In genomic region chr4:63228943-63229342, GRCm38 (mm10) we compare ENCODE assay signal across 9 mouse cellular contexts. TPM values are rescaled to one million over a fixed set of nuclear protein-coding genes. Genes with fewer than 3 reads are reported as not detected.
DNase-seq lines count a peak whose midpoint lies in the region; ATAC-seq and TF ChIP-seq lines count a peak whose summit lies in the region.
"Had no signal": no experiment of that assay in that cellular context is flagged by ENCODE, and none has a peak within 500 bp of the region (broad histone marks: within the 10 kb centered on the region; RNA-seq: fewer than 3 reads in every experiment).

No protein-coding gene starts in this region.

- no peak overlapping the region for H3K9ac ChIP-seq in intestine, embryonic 14.5 days (ENCODE audit: low read length)
- H3K9ac ChIP-seq in intestine, postnatal 0 days (ENCODE audit: low read depth, low read length), result no peak overlapping the region
- peak overlapping the region; percentile 32; the same call in 1 of the 2 replicates for H3K9ac ChIP-seq in embryonic facial prominence, embryonic 12.5 days
- H3K9ac ChIP-seq in hindbrain, embryonic 14.5 days, result no peak overlapping the region
- no peak overlapping the region for H3K9ac ChIP-seq in limb, embryonic 11.5 days (ENCODE audit: low read length)

- peaks cover 32% of the 10 kb centered on the region for H3K4me1 ChIP-seq in intestine, embryonic 14.5 days (replicated peaks; ENCODE audit: control insufficient read depth, insufficient read depth, low read length)
- H3K4me1 ChIP-seq in intestine, postnatal 0 days (replicated peaks; ENCODE audit: control insufficient read depth, insufficient read depth, low read length), result peaks cover 13% of the 10 kb centered on the region
- H3K4me1 ChIP-seq in embryonic facial prominence, embryonic 12.5 days, result peaks cover 45% of the 10 kb centered on the region
- H3K4me1 ChIP-seq in hindbrain, embryonic 14.5 days (replicated peaks; ENCODE audit: control insufficient read depth, insufficient read depth, low read length), result peaks cover 21% of the 10 kb centered on the region
- H3K4me1 ChIP-seq in limb, embryonic 11.5 days (ENCODE audit: control insufficient read depth, insufficient read depth, low read length), result peaks cover 12% of the 10 kb centered on the region; the same call in 1 of the 2 replicates

- TF ChIP-seq CTCF in intestine, postnatal 0 days (IDR thresholded peaks at IDR 0.05; ENCODE audit: low read depth), result no peak

- H3K9me3 ChIP-seq in intestine, embryonic 14.5 days (ENCODE audit: control insufficient read depth, low read length), result no peaks in the 10 kb centered on the region
- no peaks in the 10 kb centered on the region for H3K9me3 ChIP-seq in intestine, postnatal 0 days (ENCODE audit: control insufficient read depth)
- H3K9me3 ChIP-seq in embryonic facial prominence, embryonic 12.5 days, result no peaks in the 10 kb centered on the region
- no peaks in the 10 kb centered on the region for H3K9me3 ChIP-seq in hindbrain, embryonic 14.5 days (ENCODE audit: control insufficient read depth, low read length)
- no peaks in the 10 kb centered on the region for H3K9me3 ChIP-seq in limb, embryonic 11.5 days (ENCODE audit: control insufficient read depth, low read length)

- no peak overlapping the region for H3K4me3 ChIP-seq in intestine, embryonic 14.5 days (ENCODE audit: low read depth, low read length)
- no peak overlapping the region for H3K4me3 ChIP-seq in intestine, postnatal 0 days (ENCODE audit: low read depth, low read length)
- no peak overlapping the region for H3K4me3 ChIP-seq in embryonic facial prominence, embryonic 12.5 days
- H3K4me3 ChIP-seq in hindbrain, embryonic 14.5 days (replicated peaks; ENCODE audit: low read length), result no peak overlapping the region
- no peak overlapping the region for H3K4me3 ChIP-seq in limb, embryonic 11.5 days (ENCODE audit: low read depth, low read length)

- WGBS in intestine, embryonic 14.5 days, result 28% methylated on average over 5 of the region's 5 CpGs
- 63% methylated on average over 5 of the region's 5 CpGs for WGBS in intestine, postnatal 0 days
- WGBS in embryonic facial prominence, embryonic 12.5 days, result 41% methylated on average over 5 of the region's 5 CpGs
- 53% methylated on average over 5 of the region's 5 CpGs for WGBS in hindbrain, embryonic 14.5 days
- WGBS in limb, embryonic 11.5 days, result 60% methylated on average over 5 of the region's 5 CpGs

- H3K27me3 ChIP-seq in intestine, embryonic 14.5 days (replicated peaks; ENCODE audit: control insufficient read depth, insufficient read depth, low read length), result no peaks in the 10 kb centered on the region
- no peaks in the 10 kb centered on the region for H3K27me3 ChIP-seq in intestine, postnatal 0 days (replicated peaks; ENCODE audit: control insufficient read depth, insufficient read depth, low read length)
- H3K27me3 ChIP-seq in embryonic facial prominence, embryonic 12.5 days, result no peaks in the 10 kb centered on the region
- no peaks in the 10 kb centered on the region for H3K27me3 ChIP-seq in hindbrain, embryonic 14.5 days (ENCODE audit: control insufficient read depth, insufficient read depth, low read length)
- no peaks in the 10 kb centered on the region for H3K27me3 ChIP-seq in limb, embryonic 11.5 days (ENCODE audit: control insufficient read depth, insufficient read depth, low read length)

- H3K36me3 ChIP-seq in intestine, embryonic 14.5 days (ENCODE audit: control insufficient read depth, insufficient read depth, low read length), result peaks cover 32% of the 10 kb centered on the region
- peaks cover 6% of the 10 kb centered on the region; the same call in 1 of the 2 replicates for H3K36me3 ChIP-seq in intestine, postnatal 0 days (ENCODE audit: control insufficient read depth, insufficient read depth)
- H3K36me3 ChIP-seq in embryonic facial prominence, embryonic 12.5 days, result peaks cover 35% of the 10 kb centered on the region
- H3K36me3 ChIP-seq in hindbrain, embryonic 14.5 days (replicated peaks; ENCODE audit: control insufficient read depth, insufficient read depth), result no peaks in the 10 kb centered on the region
- H3K36me3 ChIP-seq in limb, embryonic 11.5 days (ENCODE audit: control insufficient read depth, insufficient read depth, low read length), result peaks cover 2% of the 10 kb centered on the region; the same call in 1 of the 2 replicates

- peak overlapping the region; percentile 73 for H3K27ac ChIP-seq in intestine, embryonic 14.5 days (ENCODE audit: low read depth)
- no peak overlapping the region for H3K27ac ChIP-seq in intestine, postnatal 0 days (ENCODE audit: low read depth, low read length)
- H3K27ac ChIP-seq in embryonic facial prominence, embryonic 12.5 days, result peak overlapping the region; percentile 51; the same call in 1 of the 2 replicates
- H3K27ac ChIP-seq in hindbrain, embryonic 14.5 days, result no peak overlapping the region
- peak overlapping the region; percentile 43; the same call in 1 of the 2 replicates for H3K27ac ChIP-seq in limb, embryonic 11.5 days (replicated peaks; ENCODE audit: low read depth, low read length)
- H3K27ac ChIP-seq: macrophage had no signal

- no peak for DNase-seq in intestine, embryonic 14.5 days (ENCODE audit: low spot score)
- no peak for DNase-seq in hindbrain, embryonic 14.5 days (ENCODE audit: low spot score)
- DNase-seq in limb, embryonic 11.5 days (ENCODE audit: low spot score), result peak; percentile 61
- DNase-seq in right cerebral cortex, postnatal 14 days, result peak; percentile 60
- DNase-seq in lung, postnatal 36 days, result no peak

- no peak overlapping the region for H3K4me2 ChIP-seq in intestine, embryonic 14.5 days (ENCODE audit: low read length)
- H3K4me2 ChIP-seq in intestine, postnatal 0 days (replicated peaks; ENCODE audit: low read depth), result no peak overlapping the region
- no peak overlapping the region for H3K4me2 ChIP-seq in embryonic facial prominence, embryonic 12.5 days (replicated peaks)
- no peak overlapping the region for H3K4me2 ChIP-seq in hindbrain, embryonic 14.5 days (replicated peaks)
- H3K4me2 ChIP-seq in limb, embryonic 11.5 days (ENCODE audit: low read depth, severe bottlenecking), result no peak overlapping the region

- peak; percentile 48 for ATAC-seq in intestine, embryonic 14.5 days (replicated peaks; ENCODE audit: low FRiP score, low TSS enrichment, low read depth)
- ATAC-seq in intestine, postnatal 0 days, result no peak
- no peak; the same call in 1 of the 2 replicates for ATAC-seq in embryonic facial prominence, embryonic 12.5 days (ENCODE audit: insufficient number of reproducible peaks, insufficient read depth, low FRiP score, low TSS enrichment)
- peak; percentile 19; the same call in 1 of the 2 replicates for ATAC-seq in hindbrain, embryonic 14.5 days (ENCODE audit: low FRiP score)
- ATAC-seq in limb, embryonic 11.5 days (ENCODE audit: insufficient number of reproducible peaks, low FRiP score, low TSS enrichment, low read depth), result peak; percentile 63
- ATAC-seq in megakaryocyte progenitor cell, adult 5-6 weeks (replicated peaks; ENCODE audit: poor library complexity), result no peak

RNA-seq across cellular contexts. Expression of gene Col27a1, which starts 15.1 kb away (rescaled TPM):
- polyA plus RNA-seq in intestine, embryonic 14.5 days (2014; fragmentation: Nextera tagmentation; extraction: Ambion mirVana), result 18.5 and 21.2 TPM in 2 replicates
- polyA plus RNA-seq in intestine, postnatal 0 days (2015; fragmentation: Nextera tagmentation; extraction: Ambion mirVana), result 5.0 and 7.2 TPM in 2 replicates
- 19.3 and 21.8 TPM in 2 replicates for polyA plus RNA-seq in embryonic facial prominence, embryonic 12.5 days (2016; fragmentation: Nextera tagmentation; extraction: Ambion mirVana)
- polyA plus RNA-seq in hindbrain, embryonic 14.5 days (2014; fragmentation: Nextera tagmentation; extraction: Ambion mirVana), result 2.0 and 2.6 TPM in 2 replicates
- polyA plus RNA-seq in limb, embryonic 11.5 days (2014; fragmentation: Nextera tagmentation; extraction: Ambion mirVana), result 9.8 and 12.1 TPM in 2 replicates
- 0.07 and 0.15 TPM in 2 replicates for total RNA-seq in megakaryocyte progenitor cell, adult 5-6 weeks (2015)
- total RNA-seq in megakaryocyte progenitor cell, adult 5-6 weeks (2017), result 0.10 and 0.29 TPM in 2 replicates

RNA-seq across cellular contexts. Expression of gene Kif12, which starts 57.0 kb away (rescaled TPM):
- polyA plus RNA-seq in intestine, embryonic 14.5 days (2014; fragmentation: Nextera tagmentation; extraction: Ambion mirVana), result 44.5 and 50.0 TPM in 2 replicates
- 61.9 and 75.5 TPM in 2 replicates for polyA plus RNA-seq in intestine, postnatal 0 days (2015; fragmentation: Nextera tagmentation; extraction: Ambion mirVana)
- 0.06 TPM in 1 of 2 replicates, not detected in the other for polyA plus RNA-seq in embryonic facial prominence, embryonic 12.5 days (2016; fragmentation: Nextera tagmentation; extraction: Ambion mirVana)
- 0.11 TPM in 1 of 2 replicates, not detected in the other for polyA plus RNA-seq in hindbrain, embryonic 14.5 days (2014; fragmentation: Nextera tagmentation; extraction: Ambion mirVana)
- polyA plus RNA-seq in limb, embryonic 11.5 days (2014; fragmentation: Nextera tagmentation; extraction: Ambion mirVana), result not detected in 2 replicates
- total RNA-seq in megakaryocyte progenitor cell, adult 5-6 weeks (2015), result not detected in 2 replicates
- total RNA-seq in megakaryocyte progenitor cell, adult 5-6 weeks (2017), result not detected in 2 replicates
- polyA plus RNA-seq: macrophage had no signal

Comparison
In these comparisons a context has a peak if more than half of its experiments do, and no peak if none do; other contexts are left out.
1. ATAC-seq: peak in intestine, embryonic 14.5 days (single experiment), hindbrain, embryonic 14.5 days (single experiment) and limb, embryonic 11.5 days (single experiment); none in intestine, postnatal 0 days (single experiment), embryonic facial prominence, embryonic 12.5 days (single experiment) and megakaryocyte progenitor cell, adult 5-6 weeks (single experiment).
2. H3K27ac ChIP-seq: peak in intestine, embryonic 14.5 days (single experiment), embryonic facial prominence, embryonic 12.5 days (single experiment) and limb, embryonic 11.5 days (single experiment); none in intestine, postnatal 0 days (single experiment) and hindbrain, embryonic 14.5 days (single experiment).
3. DNase-seq: peak in limb, embryonic 11.5 days (single experiment) and right cerebral cortex, postnatal 14 days (single experiment); none in intestine, embryonic 14.5 days (single experiment), hindbrain, embryonic 14.5 days (single experiment) and lung, postnatal 36 days (single experiment).
4. RNA of gene Kif12, which starts 57.0 kb away (polyA plus RNA-seq): 61.9 to 75.5 TPM in intestine, postnatal 0 days and 44.5 to 50.0 TPM in intestine, embryonic 14.5 days; 0.11 TPM in hindbrain, embryonic 14.5 days, not detected in limb, embryonic 11.5 days and 0.06 TPM in embryonic facial prominence, embryonic 12.5 days; every median in the first group is over 10 times any median in the second.